Mouse (Mus musculus) cerebellum, postnatal 14 days (tissue): ENCODE results near the gene Mycbp2.
A peak's percentile ranks its signal among the peaks of the same experiment; 100 is the strongest.

Experiments used
- DNase-seq, 2 experiments: peaks; one replicate each; pipeline ENCODE4 v3.0.0; 2021; ENCODE audit warnings: mixed read lengths in 2 of 2

Mycbp2 gene

GRCm38 (mm10) chr14:103346729-103347505, at the start of gene Mycbp2:
TSS of gene Mycbp2 (minus strand) at chr14:103346814.
- DNase-seq, result peak; percentile 100

GRCm38 (mm10) chr14:103392391-103392790, 45.8 kb upstream of the Mycbp2 start:
- no peak for DNase-seq

GRCm38 (mm10) chr14:103387431-103387830, 40.8 kb upstream of the Mycbp2 start:
- peak; percentile 20 to 51 for DNase-seq

- DNase-seq, result peak in 1 of 2 experiments; percentile 12
These were observed 40.3 kb upstream of the Mycbp2 start for GRCm38 (mm10) chr14:103386871-103387270.

- DNase-seq, result peak; percentile 42 to 47
These were observed 38.5 kb upstream of the Mycbp2 start for GRCm38 (mm10) chr14:103385084-103385610.

GRCm38 (mm10) chr14:103378703-103379102, 32.1 kb upstream of the Mycbp2 start:
- no peak for DNase-seq

GRCm38 (mm10) chr14:103376765-103377164, 30.2 kb upstream of the Mycbp2 start:
- DNase-seq, result no peak

- DNase-seq, result no peak
These were observed 28.9 kb upstream of the Mycbp2 start for GRCm38 (mm10) chr14:103375523-103375922.

GRCm38 (mm10) chr14:103363199-103363598, 16.6 kb upstream of the Mycbp2 start:
- no peak for DNase-seq

GRCm38 (mm10) chr14:103356066-103356465, 9.5 kb upstream of the Mycbp2 start:
- no peak for DNase-seq

- DNase-seq, result no peak
These were observed 8.1 kb upstream of the Mycbp2 start for GRCm38 (mm10) chr14:103354396-103355352.

- peak; percentile 84 for DNase-seq
These were observed 521 bp downstream of the Mycbp2 start for GRCm38 (mm10) chr14:103345858-103346728.

- DNase-seq, result peak in 1 of 2 experiments; percentile 22
These were observed 1.1 kb downstream of the Mycbp2 start for GRCm38 (mm10) chr14:103345486-103345857.

- DNase-seq, result no peak
These were observed 1.6 kb downstream of the Mycbp2 start for GRCm38 (mm10) chr14:103345011-103345410.

- DNase-seq, result no peak
These were observed 2.8 kb downstream of the Mycbp2 start for GRCm38 (mm10) chr14:103343791-103344190.

GRCm38 (mm10) chr14:103341385-103342294, 5.0 kb downstream of the Mycbp2 start:
- no peak for DNase-seq

GRCm38 (mm10) chr14:103312926-103313325, 33.7 kb downstream of the Mycbp2 start:
- no peak for DNase-seq

GRCm38 (mm10) chr14:103296227-103296626, 50.4 kb downstream of the Mycbp2 start:
- no peak for DNase-seq

GRCm38 (mm10) chr14:103286650-103287049, 60.0 kb downstream of the Mycbp2 start:
- DNase-seq, result no peak

GRCm38 (mm10) chr14:103276667-103277066, 69.9 kb downstream of the Mycbp2 start:
- no peak for DNase-seq

- no peak for DNase-seq
These were observed 86.2 kb downstream of the Mycbp2 start for GRCm38 (mm10) chr14:103260437-103260836.
